Mouse (Mus musculus): Measurements from ENCODE around the gene Arhgap24. TPM values are rescaled to one million over a fixed set of nuclear protein-coding genes. Genes with fewer than 3 reads are reported as not detected.

Arhgap24 gene
- total RNA-seq, 2 experiments from 2014 or later = not detected

GRCm38 (mm10) chr5:102494827-102495226, 13.6 kb downstream of the Arhgap24 start:
- no peak for ATAC-seq (replicated peaks; ENCODE audit: low FRiP score, low TSS enrichment, poor library complexity, severe bottlenecking)

DNA sequence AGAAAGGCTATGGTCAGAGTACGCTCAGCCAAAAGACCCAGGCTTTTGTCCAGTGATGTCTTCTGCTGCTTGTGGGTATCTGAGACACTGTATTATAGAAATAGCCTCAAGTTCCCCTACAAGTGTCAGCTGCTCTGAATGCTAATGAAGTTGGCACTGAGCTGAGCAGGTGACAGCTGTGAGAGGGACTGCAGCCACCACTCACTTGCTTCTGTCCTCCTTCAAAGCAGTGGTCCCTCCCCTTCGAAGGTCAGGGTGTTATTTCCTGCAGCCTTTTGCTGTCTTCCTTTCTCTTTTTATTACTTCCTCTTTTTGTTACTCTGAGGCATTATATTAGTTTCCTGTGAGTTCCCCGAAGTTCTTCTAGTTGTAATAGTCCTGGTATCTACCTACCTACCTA, 16.0 kb downstream of the Arhgap24 start:
- ATAC-seq (replicated peaks; ENCODE audit: low FRiP score, low TSS enrichment, poor library complexity, severe bottlenecking) = no peak

- 0 out of 2 replicates have a peak, but pooled peaks have one; percentile 50 for ATAC-seq (replicated peaks; ENCODE audit: low FRiP score, low TSS enrichment, poor library complexity, severe bottlenecking)
Measured at GRCm38 (mm10) chr5:102498747-102499146, 17.6 kb downstream of the Arhgap24 start.

- ATAC-seq (replicated peaks; ENCODE audit: low FRiP score, low TSS enrichment, poor library complexity, severe bottlenecking) = no peak
Measured at GRCm38 (mm10) chr5:102502333-102502732, 21.1 kb downstream of the Arhgap24 start.

DNA sequence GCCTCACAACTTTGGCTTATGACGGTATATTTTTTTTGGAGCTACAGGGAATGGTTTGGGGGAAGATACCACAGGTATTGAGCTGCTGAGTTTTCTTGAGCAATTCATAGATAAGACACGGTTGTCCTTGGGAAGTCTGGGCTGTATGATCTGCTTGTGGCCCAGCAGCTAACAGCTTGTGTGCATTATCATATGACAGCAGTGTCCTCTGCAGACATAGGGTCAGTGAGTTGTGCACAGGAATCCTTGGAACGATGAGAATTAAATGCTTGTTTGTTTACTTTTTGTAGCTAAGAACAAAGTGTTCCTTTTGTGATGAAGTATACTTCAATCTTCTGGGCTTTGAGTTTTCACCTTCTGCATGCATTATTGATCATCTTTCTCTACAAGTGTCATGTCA, 21.9 kb downstream of the Arhgap24 start:
- no peak for ATAC-seq (replicated peaks; ENCODE audit: low FRiP score, low TSS enrichment, poor library complexity, severe bottlenecking)

DNA sequence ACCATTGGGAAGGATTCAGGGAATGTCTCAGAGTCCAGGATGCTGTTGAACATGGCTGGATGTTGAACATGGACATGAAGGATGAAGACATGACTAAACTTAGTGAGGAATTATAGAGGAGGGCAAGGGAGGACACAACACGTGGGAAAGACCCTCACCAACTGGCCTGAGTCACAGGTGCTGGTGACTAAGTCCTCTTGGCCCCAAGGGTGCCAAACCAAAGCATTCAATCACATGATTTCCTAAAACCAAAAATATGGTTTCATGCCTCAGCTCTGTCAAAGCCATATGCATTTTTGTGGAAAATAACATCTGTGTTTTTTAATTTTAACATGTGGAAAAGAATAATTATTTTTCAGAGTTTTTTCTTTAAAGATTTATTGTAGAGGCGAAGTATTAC, 22.7 kb downstream of the Arhgap24 start:
- no peak for ATAC-seq (replicated peaks; ENCODE audit: low FRiP score, low TSS enrichment, poor library complexity, severe bottlenecking)

GRCm38 (mm10) chr5:102504557-102504956, 23.4 kb downstream of the Arhgap24 start:
- no peak for ATAC-seq (replicated peaks; ENCODE audit: low FRiP score, low TSS enrichment, poor library complexity, severe bottlenecking)

- no peak for ATAC-seq (replicated peaks; ENCODE audit: low FRiP score, low TSS enrichment, poor library complexity, severe bottlenecking)
Measured at GRCm38 (mm10) chr5:102508162-102508561, 27.0 kb downstream of the Arhgap24 start.

DNA sequence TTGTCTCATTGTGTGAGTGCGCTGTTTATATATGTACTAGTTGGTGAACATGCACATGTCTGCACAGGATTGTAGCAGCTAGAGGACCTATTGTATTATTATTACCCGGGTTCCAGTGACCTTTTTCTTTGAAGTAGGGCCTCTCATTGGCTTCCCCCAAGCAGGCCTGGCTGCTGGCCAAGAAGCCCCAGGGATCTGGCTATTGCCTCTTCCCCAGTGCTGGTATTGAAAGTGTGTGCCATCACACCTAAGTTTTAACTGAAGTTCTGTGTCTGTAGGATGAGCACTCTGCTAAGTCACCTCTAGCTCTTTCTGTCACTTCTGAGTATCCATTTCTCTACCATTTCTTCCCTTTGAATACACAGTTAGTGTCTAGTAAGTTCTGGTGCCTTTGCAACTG, 28.2 kb downstream of the Arhgap24 start:
- no peak for ATAC-seq (replicated peaks; ENCODE audit: low FRiP score, low TSS enrichment, poor library complexity, severe bottlenecking)

DNA sequence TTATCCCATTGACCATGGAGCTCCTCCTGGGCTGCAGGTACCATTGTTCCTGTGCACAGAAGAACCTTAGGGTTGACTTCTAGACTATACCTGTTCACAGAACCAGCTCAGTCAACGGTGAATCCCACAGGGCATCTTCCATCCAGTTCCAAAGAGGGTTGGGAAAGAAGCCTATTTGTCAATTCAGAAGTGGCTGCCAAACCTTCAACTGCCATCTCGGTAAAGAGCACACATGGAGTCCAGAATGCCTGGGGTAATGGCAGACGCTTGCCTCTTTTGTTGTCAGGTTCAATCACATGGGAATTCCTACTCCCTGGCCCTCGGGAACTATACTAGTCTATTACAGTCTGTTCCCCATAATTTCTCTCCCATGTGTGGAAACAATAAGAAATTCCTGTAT, 30.5 kb downstream of the Arhgap24 start:
- ATAC-seq (replicated peaks; ENCODE audit: low FRiP score, low TSS enrichment, poor library complexity, severe bottlenecking) = no peak

GRCm38 (mm10) chr5:102515496-102515895, 34.3 kb downstream of the Arhgap24 start:
- no peak for ATAC-seq (replicated peaks; ENCODE audit: low FRiP score, low TSS enrichment, poor library complexity, severe bottlenecking)

DNA sequence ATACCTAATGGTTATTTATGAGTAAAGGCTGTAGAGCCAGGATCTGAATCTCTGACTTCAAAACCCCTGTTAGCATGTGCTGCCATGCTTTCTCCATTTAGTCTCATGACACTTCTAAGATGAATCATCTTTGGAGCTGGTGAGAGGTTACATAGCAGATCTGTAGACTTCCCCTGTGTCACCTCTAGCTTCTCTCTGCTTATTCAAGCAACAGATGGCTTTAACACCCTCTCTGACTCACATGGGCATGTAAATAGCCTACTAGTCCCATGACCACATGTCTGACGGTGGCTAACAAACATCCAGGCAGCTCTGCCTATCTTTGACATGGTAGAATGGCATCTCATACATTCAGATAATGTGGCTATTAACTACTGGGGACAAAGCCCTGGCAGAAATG, 39.3 kb downstream of the Arhgap24 start:
- no peak for ATAC-seq (replicated peaks; ENCODE audit: low FRiP score, low TSS enrichment, poor library complexity, severe bottlenecking)

DNA sequence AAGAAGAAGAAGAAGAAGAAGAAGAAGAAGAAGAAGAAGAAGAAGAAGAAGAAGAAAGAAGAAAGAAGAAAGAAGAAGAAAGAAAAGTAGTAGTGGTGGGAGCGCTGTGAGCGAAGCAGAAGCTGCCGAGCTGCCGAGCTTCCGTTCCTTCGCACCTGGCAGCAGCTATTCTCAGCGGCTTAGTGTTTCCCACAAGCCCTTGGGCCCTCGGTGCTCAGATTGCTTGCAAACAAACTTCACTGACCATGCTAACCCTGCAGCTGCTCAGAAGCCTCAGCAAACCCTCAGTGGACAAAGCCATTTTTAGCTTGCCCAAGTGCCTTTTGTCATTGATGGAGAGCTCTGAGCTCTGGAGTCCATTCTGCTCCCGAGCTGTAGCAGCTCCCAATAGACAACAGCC, 54.1 kb downstream of the Arhgap24 start:
- ATAC-seq (replicated peaks; ENCODE audit: low FRiP score, low TSS enrichment, poor library complexity, severe bottlenecking) = no peak

DNA sequence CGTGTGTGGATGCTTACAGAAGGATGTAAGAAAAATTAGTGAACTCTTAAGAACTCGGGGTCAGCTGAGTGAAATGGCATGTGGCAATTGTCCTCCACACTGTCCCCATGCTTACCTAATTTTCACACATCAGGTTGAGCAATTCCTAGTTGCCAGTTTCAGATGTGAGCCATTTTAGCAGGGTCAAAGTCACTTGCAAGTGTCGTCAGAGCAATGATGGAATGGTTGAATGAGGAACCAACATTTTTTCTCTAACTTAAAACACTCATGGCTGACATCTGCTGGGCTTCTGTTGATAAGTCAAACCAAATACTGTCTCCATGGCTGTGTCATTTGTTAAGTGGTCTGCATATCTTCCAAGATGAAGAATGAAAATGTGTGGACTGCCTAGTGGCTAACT, 56.6 kb downstream of the Arhgap24 start:
- no peak for ATAC-seq (replicated peaks; ENCODE audit: low FRiP score, low TSS enrichment, poor library complexity, severe bottlenecking)

DNA sequence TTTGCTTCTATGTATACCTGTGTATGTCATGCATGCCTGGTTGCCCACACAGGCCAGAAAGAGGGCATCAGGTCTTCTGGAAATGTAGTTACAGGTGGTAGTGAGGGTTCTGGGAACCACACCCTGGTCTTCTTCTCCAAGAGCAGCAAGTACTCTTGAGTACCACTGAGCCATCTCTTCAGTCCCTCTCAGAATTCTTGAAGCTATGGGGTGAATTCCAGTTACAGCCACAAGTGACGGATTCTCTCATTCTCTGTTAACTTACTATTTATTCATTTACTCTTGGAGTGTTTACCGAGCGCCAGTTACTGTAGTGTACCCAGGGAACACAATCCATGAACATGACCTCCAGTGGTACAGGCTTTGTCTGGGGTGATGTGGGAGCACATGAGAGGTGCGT, 65.1 kb downstream of the Arhgap24 start:
- ATAC-seq (replicated peaks; ENCODE audit: low FRiP score, low TSS enrichment, poor library complexity, severe bottlenecking) = no peak

DNA sequence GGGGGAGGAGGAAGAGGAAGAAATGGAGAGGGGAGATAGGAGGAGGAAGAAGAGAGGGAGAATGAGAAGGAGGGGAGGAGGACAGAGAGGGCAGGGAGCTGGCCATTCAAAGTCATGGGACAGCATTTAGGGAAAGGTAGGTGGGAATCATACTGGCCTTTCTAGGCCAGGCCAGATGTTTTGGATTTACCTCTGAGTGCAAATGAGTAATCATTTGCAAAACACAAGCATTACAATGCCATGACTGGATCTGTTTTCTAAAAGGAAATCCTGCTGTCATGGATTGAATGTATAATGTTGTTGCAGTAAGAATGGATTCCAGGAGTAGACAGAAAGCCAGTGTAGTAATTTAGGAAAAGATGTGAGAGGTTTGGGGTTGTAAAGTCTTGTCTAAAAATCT, 66.6 kb downstream of the Arhgap24 start:
- no peak for ATAC-seq (replicated peaks; ENCODE audit: low FRiP score, low TSS enrichment, poor library complexity, severe bottlenecking)

- ATAC-seq (replicated peaks; ENCODE audit: low FRiP score, low TSS enrichment, poor library complexity, severe bottlenecking) = no peak
Measured at GRCm38 (mm10) chr5:102548382-102548781, 67.2 kb downstream of the Arhgap24 start.

GRCm38 (mm10) chr5:102550211-102550610, 69.0 kb downstream of the Arhgap24 start:
- ATAC-seq (replicated peaks; ENCODE audit: low FRiP score, low TSS enrichment, poor library complexity, severe bottlenecking) = no peak

DNA sequence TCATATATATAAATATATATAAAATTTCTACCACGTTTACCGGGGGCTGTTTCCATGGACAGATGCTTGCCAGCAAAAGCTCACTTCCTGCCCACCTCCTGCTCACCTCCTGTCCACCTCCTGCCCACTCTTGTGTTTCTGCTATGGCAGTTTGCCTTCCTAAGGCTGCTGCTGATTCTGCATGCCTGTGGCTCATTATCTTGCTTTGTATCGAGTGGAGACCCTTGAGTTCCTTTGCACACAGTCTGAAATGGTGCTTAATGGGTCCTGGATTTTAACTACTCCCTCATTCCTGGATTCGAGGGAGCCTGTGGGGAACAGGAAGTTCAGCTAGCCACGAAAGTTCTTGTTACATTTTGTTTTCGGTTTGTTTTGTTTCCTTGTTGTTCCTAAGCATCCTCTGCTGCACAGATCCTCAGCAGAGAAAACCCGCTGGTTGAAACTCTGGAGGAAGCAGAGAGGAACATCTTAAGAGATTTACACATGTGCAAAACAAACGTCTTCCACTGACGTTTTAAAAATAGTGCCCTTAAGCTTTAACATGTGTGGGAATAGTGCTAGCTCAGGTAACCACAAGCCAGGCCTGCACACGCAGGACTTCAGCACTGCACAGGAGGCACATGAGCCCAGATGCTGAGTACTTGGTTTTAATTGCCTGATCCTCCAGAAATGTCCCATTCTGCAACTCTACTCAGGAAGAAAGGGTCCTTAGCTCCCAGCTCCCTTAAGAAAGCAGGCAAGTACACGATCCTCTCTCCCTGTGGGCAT, 69.9 kb downstream of the Arhgap24 start:
- ATAC-seq (replicated peaks; ENCODE audit: low FRiP score, low TSS enrichment, poor library complexity, severe bottlenecking) = no peak

GRCm38 (mm10) chr5:102552533-102552932, 71.3 kb downstream of the Arhgap24 start:
- ATAC-seq (replicated peaks; ENCODE audit: low FRiP score, low TSS enrichment, poor library complexity, severe bottlenecking) = no peak

DNA sequence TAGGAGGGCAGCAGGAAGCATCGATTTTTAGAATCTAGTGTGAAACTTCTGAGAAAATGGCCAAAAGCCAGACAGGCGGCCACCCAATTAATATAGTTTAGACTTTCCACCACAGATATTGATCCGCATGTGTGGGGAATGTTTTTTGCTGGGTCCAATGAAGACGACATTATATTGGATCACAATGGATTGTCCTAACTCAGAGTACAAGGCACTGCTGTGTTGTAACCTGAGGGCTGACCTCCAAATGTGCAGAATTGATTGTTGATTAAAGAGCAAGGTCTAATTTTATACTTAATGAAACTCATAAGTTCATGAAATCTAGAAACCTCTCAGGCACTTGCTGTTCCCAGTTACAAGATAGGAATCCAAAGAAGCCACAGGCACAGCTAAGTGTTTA, 74.8 kb downstream of the Arhgap24 start:
- no peak for ATAC-seq (replicated peaks; ENCODE audit: low FRiP score, low TSS enrichment, poor library complexity, severe bottlenecking)

- no peak for ATAC-seq (replicated peaks; ENCODE audit: low FRiP score, low TSS enrichment, poor library complexity, severe bottlenecking)
Measured at GRCm38 (mm10) chr5:102560270-102560669, 79.1 kb downstream of the Arhgap24 start.
